Mouse (Mus musculus) heart, embryonic 13.5 days (tissue): ENCODE data around the gene Uggt1. TPM values are rescaled to one million over a fixed set of nuclear protein-coding genes. Genes with fewer than 3 reads are reported as not detected.

Experiments
- ATAC-seq: fragments of 200-750 bp; cut with Nextera tagmentation; 2 replicates; pipeline ENCODE4 v1.8.0; 2017; ENCODE audit warnings: moderate TSS enrichment; ENCODE audit not compliant: insufficient number of reproducible peaks, low FRiP score, low TSS enrichment; ENCODE audit errors: extremely low read depth
- H3K27ac ChIP-seq: fragments of 300-500 bp; sonication (generic); replicated peaks from 2 replicates; pipeline ENCODE4 v1.5.1; 2015; ENCODE audit warnings: moderate library complexity, mild to moderate bottlenecking, inconsistent platforms
- H3K27me3 ChIP-seq: fragments of 300-500 bp; sonication (generic); replicated peaks from 2 replicates; pipeline ENCODE4 v1.6.1; 2015; ENCODE audit warnings: mild to moderate bottlenecking, inconsistent platforms
- H3K36me3 ChIP-seq: fragments of 300-500 bp; sonication (generic); 2 replicates; pipeline ENCODE4 v1.6.1; 2015; ENCODE audit warnings: mild to moderate bottlenecking, inconsistent platforms
- H3K4me1 ChIP-seq: fragments of 300-500 bp; sonication (generic); 2 replicates; pipeline ENCODE4 v1.6.1; 2015; ENCODE audit warnings: inconsistent platforms
- H3K4me2 ChIP-seq: fragments of 300-500 bp; sonication (generic); 2 replicates; pipeline ENCODE4 v1.6.1; 2015; ENCODE audit warnings: inconsistent platforms, mild to moderate bottlenecking, moderate library complexity
- H3K4me3 ChIP-seq: fragments of 300-500 bp; sonication (generic); 2 replicates; pipeline ENCODE4 v1.5.1; 2015; ENCODE audit warnings: moderate library complexity, mild to moderate bottlenecking, inconsistent platforms
- H3K9ac ChIP-seq: fragments of 300-500 bp; sonication (generic); 2 replicates; pipeline ENCODE4 v1.6.1; 2015; ENCODE audit warnings: inconsistent platforms, mild to moderate bottlenecking, moderate library complexity
- H3K9me3 ChIP-seq: fragments of 300-500 bp; sonication (generic); 2 replicates; pipeline ENCODE4 v1.6.1; 2016; ENCODE audit warnings: inconsistent platforms
- WGBS: fragments of 180-500 bp; shearing (Covaris S2); methylation state at CpG from one replicate; pipeline ENCODE4 v1.1.7; 2015; ENCODE audit warnings: mixed read lengths; 5-methylcytosine and 5-hydroxymethylcytosine counted together
- polyA plus RNA-seq: library from polyadenylated mRNA; unstranded; fragments of >200 nt; fragmentation: Nextera tagmentation; extraction: Ambion mirVana; gene quantifications from 2 replicates; pipeline ENCODE4 v1.2.1, GENCODE M21; 2015

Uggt1 gene
- polyA plus RNA-seq, 1 experiment from 2014 or later: 32.7 TPM

- WGBS: 71% methylated on average over 8 of the region's 8 CpGs
- no peak for ATAC-seq
- Histone ChIP-seq H3K27me3 (peaks cover 13% of the 10 kb centered on the region), H3K4me1 (peaks cover 49% of the 10 kb centered on the region), H3K27ac (peak overlapping the region; percentile 64), H3K36me3 (no peaks in the 10 kb centered on the region), H3K4me3 (no peak overlapping the region), H3K9me3 (no peaks in the 10 kb centered on the region), H3K9ac (0 out of 2 replicates have a peak overlapping the region, but pooled peaks have one; percentile 63), H3K4me2 (0 out of 2 replicates have a peak overlapping the region, but pooled peaks have one; percentile 0)
Observed at GRCm38 (mm10) chr1:36271516-36272230, 27.2 kb upstream of the Uggt1 start.

GRCm38 (mm10) chr1:36270666-36271065, 26.1 kb upstream of the Uggt1 start:
- peak overlapping the region; percentile 20; the same call in 1 of the 2 replicates for H3K4me2 ChIP-seq
- H3K36me3 ChIP-seq: no peaks in the 10 kb centered on the region
- peaks cover 49% of the 10 kb centered on the region for H3K4me1 ChIP-seq
- H3K4me3 ChIP-seq: no peak overlapping the region
- peak; percentile 32; the same call in 1 of the 2 replicates for ATAC-seq
- peak overlapping the region; percentile 64 for H3K27ac ChIP-seq
- 31% methylated on average over 3 of the region's 3 CpGs for WGBS
- no peaks in the 10 kb centered on the region for H3K9me3 ChIP-seq
- peak overlapping the region; percentile 50; the same call in 1 of the 2 replicates for H3K9ac ChIP-seq
- peaks cover 13% of the 10 kb centered on the region for H3K27me3 ChIP-seq

- peaks cover 13% of the 10 kb centered on the region for H3K27me3 ChIP-seq
- peak overlapping the region; percentile 68 for H3K4me2 ChIP-seq
- H3K36me3 ChIP-seq: no peaks in the 10 kb centered on the region
- no peaks in the 10 kb centered on the region for H3K9me3 ChIP-seq
- H3K27ac ChIP-seq: no peak overlapping the region
- 31% methylated on average over 54 of the region's 54 CpGs for WGBS
- peaks cover 49% of the 10 kb centered on the region for H3K4me1 ChIP-seq
- ATAC-seq: no peak
- H3K9ac ChIP-seq: peak overlapping the region; percentile 60
- H3K4me3 ChIP-seq: peak overlapping the region; percentile 42
Observed at GRCm38 (mm10) chr1:36269121-36269795, 24.7 kb upstream of the Uggt1 start.

GRCm38 (mm10) chr1:36267595-36267994, 23.1 kb upstream of the Uggt1 start:
- Histone ChIP-seq H3K36me3 (no peaks in the 10 kb centered on the region), H3K9ac (no peak overlapping the region), H3K27me3 (peaks cover 13% of the 10 kb centered on the region), H3K27ac (no peak overlapping the region), H3K4me1 (peaks cover 37% of the 10 kb centered on the region), H3K4me3 (no peak overlapping the region), H3K4me2 (no peak overlapping the region), H3K9me3 (no peaks in the 10 kb centered on the region)
- 93% methylated on average over 3 of the region's 3 CpGs for WGBS
- no peak for ATAC-seq

GRCm38 (mm10) chr1:36266293-36266692, 21.8 kb upstream of the Uggt1 start:
- H3K27ac ChIP-seq: no peak overlapping the region
- H3K36me3 ChIP-seq: no peaks in the 10 kb centered on the region
- no peak overlapping the region for H3K4me3 ChIP-seq
- H3K27me3 ChIP-seq: peaks cover 13% of the 10 kb centered on the region
- no peaks in the 10 kb centered on the region for H3K9me3 ChIP-seq
- 65% methylated on average over 6 of the region's 6 CpGs for WGBS
- no peak overlapping the region for H3K4me2 ChIP-seq
- peaks cover 24% of the 10 kb centered on the region for H3K4me1 ChIP-seq
- no peak overlapping the region for H3K9ac ChIP-seq
- no peak for ATAC-seq

GRCm38 (mm10) chr1:36263833-36264488, 19.4 kb upstream of the Uggt1 start:
- Histone ChIP-seq H3K9ac (0 out of 2 replicates have a peak overlapping the region, but pooled peaks have one; percentile 16), H3K4me3 (no peak overlapping the region), H3K27ac (peak overlapping the region; percentile 80), H3K9me3 (no peaks in the 10 kb centered on the region; the same call in 1 of the 2 replicates), H3K27me3 (peaks cover 1% of the 10 kb centered on the region; the same call in 1 of the 2 replicates), H3K4me2 (peak overlapping the region; percentile 44), H3K36me3 (no peaks in the 10 kb centered on the region), H3K4me1 (peaks cover 2% of the 10 kb centered on the region)
- no peak for ATAC-seq
- WGBS: 44% methylated on average over 13 of the region's 13 CpGs

- Histone ChIP-seq H3K4me1 (no peaks in the 10 kb centered on the region), H3K4me3 (no peak overlapping the region), H3K27me3 (no peaks in the 10 kb centered on the region), H3K36me3 (no peaks in the 10 kb centered on the region), H3K27ac (no peak overlapping the region), H3K9ac (no peak overlapping the region), H3K4me2 (no peak overlapping the region), H3K9me3 (peaks cover under 1% of the 10 kb centered on the region; the same call in 1 of the 2 replicates)
- WGBS: 71% methylated on average over 19 of the region's 19 CpGs
- ATAC-seq: no peak
Observed at GRCm38 (mm10) chr1:36261708-36262504, 17.4 kb upstream of the Uggt1 start.

GRCm38 (mm10) chr1:36260418-36260817, 15.9 kb upstream of the Uggt1 start:
- H3K9ac ChIP-seq: no peak overlapping the region
- H3K36me3 ChIP-seq: no peaks in the 10 kb centered on the region
- ATAC-seq: no peak
- no peak overlapping the region for H3K4me2 ChIP-seq
- H3K4me1 ChIP-seq: peaks cover 7% of the 10 kb centered on the region
- no peak overlapping the region for H3K27ac ChIP-seq
- H3K9me3 ChIP-seq: peaks cover 9% of the 10 kb centered on the region
- peaks cover 13% of the 10 kb centered on the region for H3K27me3 ChIP-seq
- 86% methylated on average over 1 of the region's 1 CpGs for WGBS
- no peak overlapping the region for H3K4me3 ChIP-seq

- Histone ChIP-seq H3K9me3 (peaks cover 9% of the 10 kb centered on the region), H3K9ac (no peak overlapping the region), H3K4me3 (no peak overlapping the region), H3K27me3 (peaks cover 24% of the 10 kb centered on the region), H3K4me1 (peaks cover 19% of the 10 kb centered on the region), H3K36me3 (no peaks in the 10 kb centered on the region), H3K4me2 (no peak overlapping the region), H3K27ac (no peak overlapping the region)
- 87% methylated on average over 2 of the region's 2 CpGs for WGBS
- ATAC-seq: no peak
Observed at GRCm38 (mm10) chr1:36259281-36259680, 14.8 kb upstream of the Uggt1 start.

- no peaks in the 10 kb centered on the region for H3K36me3 ChIP-seq
- no peak overlapping the region for H3K9ac ChIP-seq
- ATAC-seq: no peak
- H3K4me1 ChIP-seq: peaks cover 22% of the 10 kb centered on the region
- no peak overlapping the region for H3K4me3 ChIP-seq
- H3K27me3 ChIP-seq: peaks cover 30% of the 10 kb centered on the region
- H3K9me3 ChIP-seq: peaks cover 9% of the 10 kb centered on the region
- H3K27ac ChIP-seq: no peak overlapping the region
- H3K4me2 ChIP-seq: no peak overlapping the region
- WGBS: 53% methylated on average over 2 of the region's 2 CpGs
Observed at GRCm38 (mm10) chr1:36258631-36259030, 14.1 kb upstream of the Uggt1 start.
